Mouse (Mus musculus) heart, embryonic 16.5 days (tissue): ENCODE measurements around the gene Cwh43. TPM values are rescaled to one million over a fixed set of nuclear protein-coding genes. Genes with fewer than 3 reads are reported as not detected.

Experiments used
- ATAC-seq: fragments of 200-750 bp; cut with Nextera tagmentation; replicated peaks from 2 replicates; pipeline ENCODE4 v1.8.0; 2017; ENCODE audit warnings: moderate number of reproducible peaks; ENCODE audit not compliant: insufficient read depth, low FRiP score; ENCODE audit errors: extremely low read depth
- H3K27ac ChIP-seq: fragments of 300-500 bp; sonication (generic); 2 replicates; pipeline ENCODE4 v1.5.1; 2014; ENCODE audit warnings: mild to moderate bottlenecking, low read length, control low read depth, moderate library complexity
- H3K27me3 ChIP-seq: fragments of 300-500 bp; sonication (generic); 2 replicates; pipeline ENCODE4 v1.6.1; 2014; ENCODE audit warnings: low read length, mixed read lengths; ENCODE audit not compliant: control insufficient read depth, insufficient read depth
- H3K36me3 ChIP-seq: fragments of 300-500 bp; sonication (generic); 2 replicates; pipeline ENCODE4 v1.6.1; 2014; ENCODE audit not compliant: control insufficient read depth, insufficient read depth
- H3K4me1 ChIP-seq: fragments of 300-500 bp; sonication (generic); 2 replicates; pipeline ENCODE4 v1.6.1; 2014; ENCODE audit warnings: low read length, mixed read lengths; ENCODE audit not compliant: control insufficient read depth, insufficient read depth
- H3K4me2 ChIP-seq: fragments of 300-500 bp; sonication (generic); 2 replicates; pipeline ENCODE4 v1.6.1; 2014; ENCODE audit warnings: low read depth, mild to moderate bottlenecking, control low read depth, low read length
- H3K4me3 ChIP-seq: fragments of 300-500 bp; sonication (generic); 2 replicates; pipeline ENCODE4 v1.5.1; 2014; ENCODE audit warnings: mild to moderate bottlenecking, control low read depth, low read length
- H3K9ac ChIP-seq: fragments of 300-500 bp; sonication (generic); 2 replicates; pipeline ENCODE4 v1.6.1; 2014; ENCODE audit warnings: low read length, control low read depth
- H3K9me3 ChIP-seq: fragments of 300-500 bp; sonication (generic); replicated peaks from 2 replicates; pipeline ENCODE4 v1.6.1; 2016; ENCODE audit warnings: low read length; ENCODE audit not compliant: control insufficient read depth
- WGBS: fragments of 180-500 bp; shearing (Covaris S2); extraction: QIAGEN DNeasy Blood & Tissue Kit; methylation state at CpG from one replicate; pipeline ENCODE4 v1.1.7; 2014; 5-methylcytosine and 5-hydroxymethylcytosine counted together
- polyA plus RNA-seq: library from polyadenylated mRNA; unstranded; fragments of >200 nt; fragmentation: Nextera tagmentation; extraction: Ambion mirVana; gene quantifications from 2 replicates; pipeline ENCODE4 v1.2.1, GENCODE M21; 2015

The Cwh43 gene
- polyA plus RNA-seq, 1 experiment from 2014 or later: not detected

DNA sequence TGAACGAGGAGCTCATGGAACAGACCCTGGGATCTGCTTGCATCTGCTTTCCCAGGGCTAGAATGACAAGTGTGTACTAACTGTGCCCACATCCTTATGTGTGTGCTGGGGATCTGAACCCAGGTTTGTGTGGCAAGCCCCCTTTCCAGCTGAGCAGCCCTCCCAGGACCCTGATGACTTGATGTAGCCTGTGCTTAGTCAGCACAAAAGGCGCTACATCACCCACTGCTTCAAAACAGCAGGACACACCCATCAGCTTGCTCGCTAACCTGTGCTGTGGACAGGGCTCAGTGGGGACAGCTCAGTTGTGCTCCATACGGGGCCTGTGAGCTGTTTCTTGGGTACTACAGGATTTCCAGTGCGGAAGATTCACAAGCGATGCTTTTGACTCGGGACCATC, 28.9 kb downstream of the Cwh43 start:
- Histone ChIP-seq H3K27me3 (no peaks in the 10 kb centered on the region), H3K4me1 (no peaks in the 10 kb centered on the region), H3K9me3 (no peaks in the 10 kb centered on the region), H3K9ac (no peak overlapping the region), H3K4me3 (no peak overlapping the region), H3K27ac (no peak overlapping the region), H3K4me2 (no peak overlapping the region), H3K36me3 (no peaks in the 10 kb centered on the region)
- WGBS: 77% methylated on average over 7 of the region's 7 CpGs
- ATAC-seq: no peak

- ATAC-seq: no peak
- H3K36me3 ChIP-seq: no peaks in the 10 kb centered on the region
- H3K4me2 ChIP-seq: no peak overlapping the region
- H3K4me1 ChIP-seq: no peaks in the 10 kb centered on the region
- H3K9ac ChIP-seq: no peak overlapping the region
- 77% methylated on average over 9 of the region's 9 CpGs for WGBS
- H3K9me3 ChIP-seq: no peaks in the 10 kb centered on the region
- no peak overlapping the region for H3K27ac ChIP-seq
- no peaks in the 10 kb centered on the region for H3K27me3 ChIP-seq
- no peak overlapping the region for H3K4me3 ChIP-seq
These were observed 36.3 kb downstream of the Cwh43 start for GRCm38 (mm10) chr5:73442176-73442575.

GRCm38 (mm10) chr5:73450276-73450675, 44.4 kb downstream of the Cwh43 start:
- Histone ChIP-seq H3K27me3 (no peaks in the 10 kb centered on the region), H3K36me3 (no peaks in the 10 kb centered on the region), H3K9me3 (no peaks in the 10 kb centered on the region), H3K4me1 (no peaks in the 10 kb centered on the region), H3K27ac (no peak overlapping the region), H3K9ac (no peak overlapping the region), H3K4me2 (no peak overlapping the region), H3K4me3 (no peak overlapping the region)
- no peak for ATAC-seq
- WGBS: 77% methylated on average over 1 of the region's 1 CpGs

DNA sequence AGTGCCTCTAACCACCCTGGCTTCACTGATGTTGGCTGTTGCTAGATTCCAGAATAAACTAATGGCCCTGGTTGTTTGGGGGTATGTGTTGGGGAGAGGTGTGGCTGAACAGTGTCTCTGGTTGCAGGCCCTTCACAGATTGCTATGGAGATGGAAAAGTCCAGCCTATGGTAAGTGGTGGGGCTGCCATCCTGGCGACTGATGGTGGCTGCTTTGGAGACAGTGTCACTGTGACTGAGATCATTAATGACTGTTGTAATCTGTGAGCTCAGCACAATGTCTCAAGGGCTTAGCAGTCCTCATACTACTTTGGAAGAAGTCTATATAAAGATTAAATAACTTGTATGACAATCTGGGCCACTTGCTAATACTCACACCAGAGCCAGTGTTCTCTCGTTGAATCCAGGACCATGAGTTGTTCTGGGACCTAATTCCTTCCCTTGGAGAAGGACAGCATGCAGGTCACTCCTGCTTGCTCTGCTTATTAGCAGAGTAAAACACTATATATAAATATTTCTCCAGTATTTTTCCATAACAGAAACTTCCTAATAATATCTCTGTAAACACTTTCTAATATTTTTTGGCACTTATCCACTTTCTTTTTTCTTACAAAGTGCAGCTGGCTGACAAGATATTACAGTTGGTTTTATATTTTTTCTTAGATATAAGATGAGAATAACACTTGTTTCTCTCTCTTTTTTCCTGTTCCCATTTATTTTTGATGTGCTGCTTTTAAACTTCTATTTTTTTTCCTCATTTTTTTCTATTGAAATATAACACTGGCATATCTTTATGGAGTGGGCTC, 48.8 kb downstream of the Cwh43 start:
- H3K27ac ChIP-seq: no peak overlapping the region
- no peaks in the 10 kb centered on the region for H3K9me3 ChIP-seq
- H3K4me3 ChIP-seq: no peak overlapping the region
- 40% methylated on average over 2 of the region's 2 CpGs for WGBS
- H3K27me3 ChIP-seq: no peaks in the 10 kb centered on the region
- ATAC-seq: no peak
- H3K4me2 ChIP-seq: no peak overlapping the region
- no peaks in the 10 kb centered on the region for H3K4me1 ChIP-seq
- H3K36me3 ChIP-seq: no peaks in the 10 kb centered on the region
- no peak overlapping the region for H3K9ac ChIP-seq

DNA sequence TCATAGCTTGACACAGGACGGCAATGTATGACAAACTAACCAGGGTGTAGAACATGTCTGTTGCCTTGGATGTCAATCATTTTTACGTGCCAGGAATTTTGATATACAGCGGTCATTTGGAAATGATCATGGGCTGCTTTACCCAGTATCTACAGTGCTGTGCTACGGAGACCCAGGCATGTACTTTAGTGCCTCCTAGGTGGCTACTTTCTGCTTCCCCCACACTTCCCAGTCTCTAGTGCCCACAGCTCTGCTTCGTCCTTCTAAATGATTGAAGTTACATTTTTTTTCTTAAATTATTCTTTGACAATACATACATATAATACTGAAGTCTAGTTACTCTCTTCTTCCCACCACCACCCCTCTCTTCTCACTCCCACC, 49.4 kb downstream of the Cwh43 start:
- no peaks in the 10 kb centered on the region for H3K9me3 ChIP-seq
- H3K36me3 ChIP-seq: no peaks in the 10 kb centered on the region
- WGBS: 70% methylated on average over 5 of the region's 5 CpGs
- H3K27me3 ChIP-seq: no peaks in the 10 kb centered on the region
- no peak overlapping the region for H3K27ac ChIP-seq
- H3K9ac ChIP-seq: no peak overlapping the region
- no peak for ATAC-seq
- no peaks in the 10 kb centered on the region for H3K4me1 ChIP-seq
- no peak overlapping the region for H3K4me2 ChIP-seq
- H3K4me3 ChIP-seq: no peak overlapping the region

DNA sequence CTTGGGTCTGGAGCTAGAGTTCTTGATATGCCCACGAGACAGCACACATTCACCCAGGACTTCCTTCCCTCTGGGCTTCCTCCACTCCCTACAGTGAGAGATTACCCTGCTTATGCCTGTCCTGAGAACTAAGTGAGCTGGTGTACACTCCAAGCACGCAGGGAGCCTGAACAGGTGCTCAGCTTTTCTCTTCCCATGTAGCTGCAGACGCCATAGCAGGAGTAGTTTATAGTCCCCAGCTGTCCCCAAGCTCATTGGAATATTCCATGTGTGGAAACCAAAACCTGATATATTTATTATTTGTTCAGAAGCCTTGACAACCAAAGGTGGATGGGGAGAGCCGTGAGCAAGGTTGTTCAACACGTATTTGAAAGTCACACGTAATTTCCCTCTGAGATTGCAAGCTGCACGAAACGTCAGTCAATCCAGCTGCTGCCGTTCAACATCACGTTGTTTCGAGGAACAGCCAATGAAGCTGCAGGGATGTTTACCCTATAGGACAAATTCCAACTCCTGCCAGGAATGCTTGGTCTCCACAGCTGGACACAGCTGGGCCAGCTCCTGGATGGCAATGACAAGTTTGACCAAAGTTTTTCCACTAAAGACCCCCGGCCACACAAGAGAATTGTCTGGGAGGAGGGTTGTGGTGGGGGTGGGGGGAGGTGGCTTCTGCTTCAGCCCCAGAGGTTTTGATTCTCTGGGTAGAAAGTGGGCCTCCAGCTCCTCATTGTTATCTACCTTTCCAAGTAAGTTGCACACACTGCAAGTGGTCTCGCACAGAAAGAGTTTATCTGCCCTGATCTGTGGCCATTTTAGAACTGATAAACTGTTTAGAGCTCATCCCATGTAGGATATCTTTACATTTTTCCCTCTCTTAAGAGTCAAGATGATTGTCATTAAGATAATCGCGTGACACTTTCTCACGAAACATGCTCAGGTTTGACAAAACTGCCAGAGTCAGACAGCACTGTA, 62.9 kb downstream of the Cwh43 start:
- no peak overlapping the region for H3K4me2 ChIP-seq
- no peak overlapping the region for H3K9ac ChIP-seq
- no peaks in the 10 kb centered on the region for H3K36me3 ChIP-seq
- no peak overlapping the region for H3K4me3 ChIP-seq
- no peaks in the 10 kb centered on the region for H3K27me3 ChIP-seq
- no peak overlapping the region for H3K27ac ChIP-seq
- no peaks in the 10 kb centered on the region; the same call in 1 of the 2 replicates for H3K9me3 ChIP-seq
- no peaks in the 10 kb centered on the region for H3K4me1 ChIP-seq
- ATAC-seq: no peak
- WGBS: 72% methylated on average over 16 of the region's 16 CpGs

- no peaks in the 10 kb centered on the region for H3K27me3 ChIP-seq
- peaks cover 8% of the 10 kb centered on the region; the same call in 1 of the 2 replicates for H3K4me1 ChIP-seq
- no peaks in the 10 kb centered on the region for H3K9me3 ChIP-seq
- no peak for ATAC-seq
- no peak overlapping the region for H3K27ac ChIP-seq
- H3K4me3 ChIP-seq: no peak overlapping the region
- H3K36me3 ChIP-seq: no peaks in the 10 kb centered on the region
- H3K9ac ChIP-seq: no peak overlapping the region
- no peak overlapping the region for H3K4me2 ChIP-seq
- 70% methylated on average over 20 of the region's 20 CpGs for WGBS
These were observed 68.8 kb downstream of the Cwh43 start for GRCm38 (mm10) chr5:73474412-73475405.

- 72% methylated on average over 7 of the region's 7 CpGs for WGBS
- no peak for ATAC-seq
These were observed 74.8 kb downstream of the Cwh43 start, which contains the start of gene Dcun1d4 for GRCm38 (mm10) chr5:73480700-73481099. Gene Dcun1d4, plus strand, starts transcription at chr5:73481000.

More at GRCm38 (mm10) chr5:73480700-73481099, 74.8 kb downstream of the Cwh43 start, which contains the start of gene Dcun1d4:
- no peaks in the 10 kb centered on the region for H3K36me3 ChIP-seq
- no peaks in the 10 kb centered on the region for H3K9me3 ChIP-seq
- H3K4me3 ChIP-seq: no peak within 1 kb of the TSS
- H3K4me2 ChIP-seq: no peak within 1 kb of the TSS
- no peak within 1 kb of the TSS for H3K27ac ChIP-seq
- no peak within 1 kb of the TSS for H3K9ac ChIP-seq
- H3K27me3 ChIP-seq: no peaks in the 10 kb centered on the region
- H3K4me1 ChIP-seq: peaks cover under 1% of the 10 kb centered on the region; the same call in 1 of the 2 replicates
